Mouse (Mus musculus): Measurements from ENCODE around the gene Mau2. TPM values are rescaled to one million over a fixed set of nuclear protein-coding genes. Genes with fewer than 3 reads are reported as not detected.
"Not testable (repeated sequence)": the region's sequence is repeated elsewhere in the genome, so short reads cannot be mapped to it uniquely, and the experiment has no call there.

Mau2 gene
- total RNA-seq (2022) = 10 to 100 TPM; 23.1 to 26.1 (median 24.6) TPM

DNA sequence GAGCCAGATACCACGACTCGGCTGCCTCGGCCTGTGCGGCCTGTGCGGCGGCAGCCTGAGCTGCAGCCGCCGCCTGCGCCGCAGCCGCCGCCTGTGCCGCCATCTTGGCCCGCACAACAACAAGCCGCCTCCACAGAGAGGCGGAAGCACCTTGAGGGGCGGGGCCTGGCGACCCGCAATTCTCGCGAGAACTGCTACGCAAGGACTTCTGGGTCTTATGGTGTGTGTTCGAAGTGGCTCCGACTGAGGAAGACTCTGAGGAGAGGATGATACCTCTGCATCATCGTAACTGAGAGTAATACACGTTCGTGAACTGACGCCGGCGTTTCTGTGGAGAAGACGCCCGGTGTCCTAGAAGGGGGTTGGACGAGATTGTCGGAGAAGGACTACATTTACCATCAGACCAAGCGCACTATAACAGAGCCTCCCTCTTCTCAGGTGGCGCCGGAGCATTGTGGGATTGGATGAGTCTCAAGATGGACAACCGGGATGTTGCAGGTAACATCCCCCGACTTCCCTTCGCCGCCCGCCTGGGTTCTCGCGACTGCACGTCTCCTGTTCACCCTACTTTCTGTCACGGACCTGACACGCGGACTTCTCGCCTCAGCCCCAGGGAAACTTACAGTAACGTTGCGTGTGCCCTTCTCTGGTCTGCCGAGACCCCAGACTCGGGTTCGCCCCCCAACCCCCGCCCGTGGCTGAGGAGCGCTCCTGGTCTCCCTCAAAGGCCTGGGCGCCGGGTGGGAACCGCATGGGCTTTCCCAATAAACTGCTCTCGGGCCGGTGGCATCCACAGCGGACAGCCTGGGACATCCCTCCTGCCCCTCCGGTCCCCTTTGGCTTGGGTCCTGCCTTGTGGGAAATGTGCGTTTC is at the start of gene Mau2, which contains the start of gene Sugp1:
Gene Mau2, minus strand, starts transcription at position 152 of the 873 bp plus-strand sequence.
Gene Sugp1, plus strand, starts transcription at position 231 of the 873 bp plus-strand sequence.
- peak; percentile 94 to 95 for DNase-seq (ENCODE audit: low spot score in 2 of 2)

DNA sequence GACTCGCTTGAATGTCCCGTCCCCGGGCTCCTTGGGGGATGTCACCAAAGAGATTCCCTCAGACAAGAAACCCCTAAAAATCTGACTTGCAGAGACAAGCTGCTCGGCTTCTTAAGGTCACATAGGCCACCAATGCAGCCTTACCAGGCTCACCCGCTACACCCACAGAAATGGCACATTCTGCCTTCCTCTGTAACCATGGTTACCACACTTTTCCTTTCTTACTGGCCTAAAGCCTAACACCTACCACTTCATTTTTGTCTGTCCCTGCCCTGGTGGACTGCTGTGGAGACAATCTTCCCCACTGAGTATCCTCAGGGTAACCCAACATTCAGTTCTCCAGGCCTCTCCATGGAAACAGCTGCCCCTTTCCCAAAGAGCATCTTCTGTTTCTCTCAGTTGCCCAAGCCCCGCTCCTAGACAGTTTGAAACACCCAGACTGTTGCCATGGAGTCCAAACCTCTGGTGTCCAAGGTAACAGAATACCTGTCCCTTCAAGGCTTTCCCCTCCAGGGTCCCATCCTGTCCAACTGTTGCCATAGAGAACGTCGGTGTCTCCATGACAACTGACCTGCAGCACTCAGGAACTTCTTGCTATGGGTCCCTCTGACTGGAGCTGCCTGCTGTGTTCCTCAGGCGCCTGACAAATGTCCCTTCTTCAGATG is 46.9 kb upstream of the Mau2 start:
- DNase-seq (ENCODE audit: low spot score in 2 of 2) = no peak

DNA sequence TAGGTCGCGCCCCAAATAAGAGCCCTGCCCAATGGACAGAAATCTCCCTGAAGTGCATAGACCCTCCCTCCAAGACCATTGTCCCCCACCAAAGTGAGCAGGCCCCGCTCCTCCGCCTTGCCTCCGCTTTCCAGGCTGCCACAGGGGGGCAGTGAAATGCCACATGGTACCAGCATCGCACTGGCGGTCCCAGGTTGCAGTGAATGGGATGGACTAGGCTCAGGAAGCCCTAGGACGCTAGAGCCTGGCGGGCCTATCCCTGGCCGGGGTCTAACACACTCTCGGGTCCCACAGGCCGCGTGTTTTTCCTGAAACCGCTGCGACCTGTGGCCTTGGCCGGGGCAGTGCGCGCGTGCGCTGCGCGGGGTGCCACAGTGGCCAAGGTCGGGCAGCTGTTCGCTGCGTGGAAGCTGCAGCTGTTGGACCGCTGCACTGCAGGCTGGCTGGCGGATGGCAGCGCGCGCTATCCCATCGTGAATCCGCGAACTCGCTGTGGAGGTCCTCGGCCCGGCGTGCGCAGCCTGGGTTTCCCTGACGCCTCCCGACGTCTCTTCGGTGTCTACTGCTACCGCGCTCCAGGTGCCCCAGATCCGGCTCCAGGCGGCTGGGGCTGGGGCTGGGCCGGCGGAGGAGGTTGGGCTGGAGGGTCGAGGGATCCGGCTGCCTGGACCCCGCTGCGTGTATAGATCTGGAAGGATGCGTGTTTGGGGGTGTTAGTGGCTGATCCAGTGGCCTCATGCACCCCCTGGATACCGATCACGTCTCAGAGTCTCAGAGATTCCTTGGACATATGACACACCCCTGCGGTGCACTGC is 45.5 kb upstream of the Mau2 start:
- peak in 1 of 2 experiments; percentile 15 for DNase-seq (ENCODE audit: low spot score in 2 of 2)

DNA sequence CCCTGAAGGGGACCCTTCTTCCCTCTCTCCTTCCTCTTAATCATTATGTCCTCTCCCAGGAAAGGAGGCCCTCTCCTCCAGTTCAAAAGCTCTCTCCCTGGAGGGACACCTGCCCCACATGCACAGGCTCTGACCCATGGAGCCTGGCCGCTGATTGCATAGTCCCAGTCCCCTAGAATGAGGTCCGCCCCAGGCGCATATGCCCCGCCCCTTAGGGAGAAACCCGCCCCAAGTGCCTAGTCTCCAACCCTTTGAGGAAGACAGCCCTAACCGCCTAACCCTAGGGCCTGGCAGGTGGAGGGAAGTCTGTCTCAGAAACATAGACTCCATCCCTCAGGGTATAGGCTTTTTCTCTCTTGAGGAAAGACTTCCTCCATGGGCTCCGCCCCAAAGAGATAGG is 44.7 kb upstream of the Mau2 start:
- no peak for DNase-seq (ENCODE audit: low spot score in 2 of 2)

DNA sequence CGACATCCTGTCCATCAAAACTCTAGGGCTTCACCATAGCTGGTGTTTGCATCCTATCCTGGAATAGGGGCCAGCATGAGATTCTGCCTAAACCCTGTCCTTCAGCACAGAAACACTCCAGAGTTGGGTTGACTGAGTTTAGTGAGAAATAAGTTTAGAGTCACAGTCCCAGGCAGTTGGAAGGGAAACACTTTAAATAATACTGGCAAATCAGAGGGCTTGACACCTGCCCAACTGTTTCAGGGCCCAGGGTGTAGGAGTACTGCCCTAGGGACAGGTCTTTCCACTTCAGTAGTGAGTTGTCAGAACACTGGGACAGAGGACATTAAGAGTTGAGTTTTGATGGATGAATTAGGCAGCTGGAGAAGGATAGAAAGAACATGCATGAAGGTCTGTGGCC is 43.6 kb upstream of the Mau2 start:
- DNase-seq (ENCODE audit: low spot score in 2 of 2) = no peak

GRCm38 (mm10) chr8:70084191-70085065 is 41.9 kb upstream of the Mau2 start:
- DNase-seq (ENCODE audit: low spot score in 2 of 2) = no peak

DNA sequence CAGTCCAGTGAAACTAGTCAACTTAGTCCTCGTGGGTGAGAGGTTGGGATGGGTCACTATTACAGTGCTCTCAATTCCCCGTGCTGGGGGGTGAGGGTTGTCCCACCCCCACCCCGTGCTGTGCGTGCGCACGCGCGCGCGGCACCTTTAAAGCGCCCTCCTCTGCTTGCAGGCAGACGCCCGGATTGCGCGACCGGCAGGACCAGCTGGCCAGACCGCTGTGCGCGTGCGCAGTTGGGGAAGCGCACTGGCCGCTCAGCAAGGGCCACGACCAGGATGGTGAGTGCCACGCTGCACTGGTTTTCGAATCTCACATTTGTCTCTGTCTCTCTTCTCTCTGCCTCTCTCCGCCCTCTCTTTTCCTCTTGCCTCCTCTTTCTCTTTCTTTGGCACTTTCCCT is 40.8 kb upstream of the Mau2 start, which contains the start of gene Hapln4:
Gene Hapln4, plus strand, starts transcription at position 173 of the 400 bp plus-strand sequence.
- peak in 1 of 2 experiments; percentile 18 for DNase-seq (ENCODE audit: low spot score in 2 of 2)

- no peak for DNase-seq (ENCODE audit: low spot score in 2 of 2)
Observed at GRCm38 (mm10) chr8:70081976-70082375, 39.4 kb upstream of the Mau2 start.

DNA sequence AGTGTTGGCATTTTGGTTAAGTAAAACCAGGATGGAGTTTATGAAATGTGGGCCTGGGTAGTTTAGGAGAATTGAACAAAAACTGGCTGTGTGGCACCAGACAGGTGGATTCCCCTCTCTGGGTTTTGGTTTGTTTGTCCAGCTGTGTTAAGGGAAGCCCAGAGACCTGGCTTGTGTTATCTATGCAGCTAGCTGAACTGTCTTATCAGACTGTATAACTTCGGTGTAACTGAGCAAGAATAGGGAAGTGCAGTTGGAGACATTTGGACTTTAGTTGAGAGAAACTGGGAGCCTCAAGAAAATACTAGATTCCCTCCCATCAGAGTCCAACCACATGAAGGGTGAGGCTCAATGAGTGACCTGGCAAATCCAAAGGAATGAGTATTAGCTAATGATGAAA is 31.1 kb upstream of the Mau2 start:
- no peak for DNase-seq (ENCODE audit: low spot score in 2 of 2)

GRCm38 (mm10) chr8:70073120-70073519 is 30.6 kb upstream of the Mau2 start:
- DNase-seq (ENCODE audit: low spot score in 2 of 2) = no peak

GRCm38 (mm10) chr8:70072441-70073069 is 30.0 kb upstream of the Mau2 start, which contains the start of gene Tm6sf2:
Tm6sf2 (plus strand) TSS chr8:70072924.
- DNase-seq (ENCODE audit: low spot score in 2 of 2) = peak; percentile 9 to 10

GRCm38 (mm10) chr8:70071836-70072440 is 29.4 kb upstream of the Mau2 start:
- no peak for DNase-seq (ENCODE audit: low spot score in 2 of 2)

- no peak for DNase-seq (ENCODE audit: low spot score in 2 of 2)
Observed at GRCm38 (mm10) chr8:70057721-70058120, 15.2 kb upstream of the Mau2 start.

- DNase-seq (ENCODE audit: low spot score in 2 of 2) = not testable (repeated sequence)
Observed at GRCm38 (mm10) chr8:70050434-70050833, 7.9 kb upstream of the Mau2 start.

DNA sequence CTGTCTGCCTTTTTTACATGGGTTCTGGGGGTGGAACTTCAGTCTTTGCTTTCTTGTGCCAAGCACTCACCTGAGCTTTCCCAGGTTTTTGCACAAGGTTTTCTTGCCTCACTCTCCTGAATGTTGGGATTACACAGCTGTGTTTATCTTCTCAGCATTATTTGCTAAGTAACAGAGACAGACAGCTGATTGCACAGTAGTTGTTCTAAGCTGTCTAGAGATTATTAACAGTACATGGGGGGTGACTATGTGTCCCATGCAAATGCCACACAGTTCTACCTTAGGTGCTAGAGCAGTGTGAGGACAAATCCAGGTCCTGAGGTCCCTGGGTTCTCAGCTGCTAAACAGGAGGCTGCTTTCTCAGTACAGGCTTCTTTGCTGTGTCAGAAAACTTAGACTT is 7.1 kb upstream of the Mau2 start:
- no peak for DNase-seq (ENCODE audit: low spot score in 2 of 2)

DNA sequence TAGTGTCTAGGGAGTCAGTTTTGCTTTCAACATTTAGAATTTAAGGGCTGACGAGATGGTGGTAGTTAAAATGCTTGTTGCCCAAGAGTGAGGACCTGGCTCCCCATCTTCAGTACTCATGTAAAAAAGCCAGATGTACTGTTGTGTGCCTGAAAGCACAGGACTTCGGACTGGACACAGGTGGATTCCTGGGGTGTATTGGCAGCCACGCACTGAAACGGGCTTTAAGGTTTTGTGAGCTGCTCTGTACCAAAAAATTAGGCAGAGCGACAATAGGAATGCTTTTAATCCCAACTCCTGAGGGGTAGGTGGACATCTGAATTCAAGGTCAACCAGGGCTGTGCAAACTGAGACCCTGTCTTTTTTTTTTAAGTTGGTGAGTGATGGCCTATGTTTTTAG is 1.5 kb upstream of the Mau2 start:
- no peak for DNase-seq (ENCODE audit: low spot score in 2 of 2)

DNA sequence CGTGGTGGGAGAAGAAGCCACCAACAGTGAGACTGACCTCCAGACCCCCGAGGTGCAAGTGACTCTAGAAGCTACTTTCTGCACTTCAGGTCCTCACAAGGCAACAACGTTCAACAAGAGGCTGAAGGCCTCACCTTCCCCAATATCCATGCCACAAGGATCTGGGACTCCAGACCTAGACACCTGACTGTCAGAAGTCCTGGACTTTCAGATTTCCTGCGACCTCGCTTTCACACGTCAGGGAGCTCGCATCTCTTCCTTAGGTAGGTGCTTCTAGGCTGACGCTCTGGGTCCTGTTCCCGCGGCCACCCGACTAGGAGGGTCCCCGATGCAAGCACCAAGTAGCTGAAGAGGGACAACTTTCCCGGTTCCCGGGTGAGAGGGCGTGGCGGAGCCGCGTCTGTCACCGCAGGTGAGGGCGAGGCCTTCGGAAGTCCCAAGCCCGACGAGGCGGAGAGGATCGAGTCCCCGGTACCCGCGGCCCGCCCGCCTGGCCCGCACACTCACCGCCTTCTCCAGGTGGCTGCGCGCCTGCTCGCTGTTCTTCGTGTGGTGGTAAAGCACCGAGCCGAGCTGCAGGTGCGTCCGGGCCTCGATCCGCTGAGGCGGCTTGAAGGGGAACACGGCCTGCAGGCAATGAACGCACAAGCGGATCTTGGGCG is 518 bp downstream of the Mau2 start:
- peak in 1 of 2 experiments; percentile 9 for DNase-seq (ENCODE audit: low spot score in 2 of 2)

GRCm38 (mm10) chr8:70037994-70038393 is 4.5 kb downstream of the Mau2 start:
- DNase-seq (ENCODE audit: low spot score in 2 of 2) = no peak

- no peak for DNase-seq (ENCODE audit: low spot score in 2 of 2)
Observed at GRCm38 (mm10) chr8:70030255-70030654, 12.3 kb downstream of the Mau2 start.
